Mouse (Mus musculus) kidney, embryonic 15.5 days (tissue): ENCODE data around the gene Olfr215. TPM values are rescaled to one million over a fixed set of nuclear protein-coding genes. Genes with fewer than 3 reads are reported as not detected.
"Not testable (repeated sequence)": the region's sequence is repeated elsewhere in the genome, so short reads cannot be mapped to it uniquely, and the experiment has no call there.

Experiments
- ATAC-seq: fragments of 200-750 bp; cut with Nextera tagmentation; replicated peaks from 2 replicates; pipeline ENCODE4 v1.8.0; 2017; ENCODE audit warnings: moderate TSS enrichment; ENCODE audit not compliant: low FRiP score
- H3K27ac ChIP-seq: fragments of 300-500 bp; sonication (generic); 2 replicates; pipeline ENCODE4 v1.5.1; 2015; ENCODE audit warnings: mild to moderate bottlenecking, inconsistent platforms
- H3K27me3 ChIP-seq: fragments of 300-500 bp; sonication (generic); 2 replicates; pipeline ENCODE4 v1.6.1; 2015; ENCODE audit warnings: inconsistent platforms
- H3K36me3 ChIP-seq: fragments of 300-500 bp; sonication (generic); 2 replicates; pipeline ENCODE4 v1.6.1; 2015; ENCODE audit warnings: inconsistent platforms
- H3K4me1 ChIP-seq: fragments of 300-500 bp; sonication (generic); 2 replicates; pipeline ENCODE4 v1.6.1; 2015; ENCODE audit warnings: inconsistent platforms
- H3K4me2 ChIP-seq: fragments of 300-500 bp; sonication (generic); 2 replicates; pipeline ENCODE4 v1.6.1; 2015; ENCODE audit warnings: moderate library complexity, mild to moderate bottlenecking, inconsistent platforms
- H3K4me3 ChIP-seq: fragments of 300-500 bp; sonication (generic); replicated peaks from 2 replicates; pipeline ENCODE4 v1.5.1; 2015; ENCODE audit warnings: mild to moderate bottlenecking, inconsistent platforms
- H3K9ac ChIP-seq: fragments of 300-500 bp; sonication (generic); 2 replicates; pipeline ENCODE4 v1.6.1; 2015; ENCODE audit warnings: mild to moderate bottlenecking, inconsistent platforms
- H3K9me3 ChIP-seq: fragments of 300-500 bp; sonication (generic); replicated peaks from 2 replicates; pipeline ENCODE4 v1.6.1; 2016; ENCODE audit warnings: inconsistent platforms
- WGBS: fragments of 180-500 bp; shearing (Covaris S2); methylation state at CpG from one replicate; pipeline ENCODE4 v1.1.7; 2015; ENCODE audit warnings: mixed read lengths; 5-methylcytosine and 5-hydroxymethylcytosine counted together
- polyA plus RNA-seq: library from polyadenylated mRNA; unstranded; fragments of >200 nt; fragmentation: Nextera tagmentation; extraction: Ambion mirVana; gene quantifications from 2 replicates; pipeline ENCODE4 v1.2.1, GENCODE M21; 2015

Olfr215 gene
- not detected in 2 replicates for polyA plus RNA-seq

GRCm38 (mm10) chr6:116584095-116584494 lies at the start of gene Olfr215:
Gene Olfr215, minus strand, starts transcription at chr6:116584195.
- Histone ChIP-seq H3K9ac (no peak within 1 kb of the TSS), H3K27me3 (no peaks in the 10 kb centered on the region), H3K27ac (no peak within 1 kb of the TSS), H3K36me3 (no peaks in the 10 kb centered on the region), H3K9me3 (no peaks in the 10 kb centered on the region), H3K4me2 (no peak within 1 kb of the TSS), H3K4me1 (no peaks in the 10 kb centered on the region), H3K4me3 (no peak within 1 kb of the TSS)
- ATAC-seq, result no peak
- 79% methylated on average over 4 of the region's 4 CpGs for WGBS

GRCm38 (mm10) chr6:116632129-116632528 lies 48.1 kb upstream of the Olfr215 start:
- no peak for ATAC-seq
- H3K4me3 ChIP-seq, result no peak overlapping the region
- peaks cover under 1% of the 10 kb centered on the region; the same call in 1 of the 2 replicates for H3K36me3 ChIP-seq
- 45% methylated on average over 1 of the region's 1 CpGs for WGBS
- no peak overlapping the region for H3K4me2 ChIP-seq
- peaks cover 21% of the 10 kb centered on the region for H3K4me1 ChIP-seq
- H3K9ac ChIP-seq, result no peak overlapping the region
- no peaks in the 10 kb centered on the region for H3K9me3 ChIP-seq
- H3K27me3 ChIP-seq, result no peaks in the 10 kb centered on the region
- no peak overlapping the region for H3K27ac ChIP-seq

GRCm38 (mm10) chr6:116629766-116630165 lies 45.8 kb upstream of the Olfr215 start:
- Histone ChIP-seq H3K27me3 (no peaks in the 10 kb centered on the region), H3K36me3 (peaks cover 19% of the 10 kb centered on the region), H3K27ac (no peak overlapping the region), H3K9ac (no peak overlapping the region), H3K9me3 (no peaks in the 10 kb centered on the region), H3K4me2 (no peak overlapping the region), H3K4me3 (no peak overlapping the region), H3K4me1 (peaks cover 8% of the 10 kb centered on the region)
- WGBS, result 91% methylated on average over 10 of the region's 10 CpGs
- no peak for ATAC-seq

GRCm38 (mm10) chr6:116628539-116629171 lies 44.7 kb upstream of the Olfr215 start, which contains the start of gene Zfp422:
Gene Zfp422, minus strand, starts transcription at chr6:116628999.
- H3K4me1 ChIP-seq, result peaks cover 7% of the 10 kb centered on the region
- WGBS, result under 1% methylated on average over 55 of the region's 56 CpGs
- H3K4me2 ChIP-seq, result peak within 1 kb of the TSS; percentile 62
- peak; percentile 93 for ATAC-seq
- H3K27me3 ChIP-seq, result no peaks in the 10 kb centered on the region
- H3K9me3 ChIP-seq, result no peaks in the 10 kb centered on the region
- peak within 1 kb of the TSS; percentile 94 for H3K27ac ChIP-seq
- H3K4me3 ChIP-seq, result peak within 1 kb of the TSS; percentile 90
- peaks cover 23% of the 10 kb centered on the region for H3K36me3 ChIP-seq
- H3K9ac ChIP-seq, result peak within 1 kb of the TSS; percentile 97

- H3K9me3 ChIP-seq, result no peaks in the 10 kb centered on the region
- peak overlapping the region; percentile 97 for H3K9ac ChIP-seq
- no peak for ATAC-seq
- H3K36me3 ChIP-seq, result peaks cover 23% of the 10 kb centered on the region
- H3K27me3 ChIP-seq, result no peaks in the 10 kb centered on the region
- 13% methylated on average over 9 of the region's 9 CpGs for WGBS
- H3K4me1 ChIP-seq, result peaks cover 7% of the 10 kb centered on the region
- peak overlapping the region; percentile 94 for H3K27ac ChIP-seq
- H3K4me3 ChIP-seq, result peak overlapping the region; percentile 90
- H3K4me2 ChIP-seq, result peak overlapping the region; percentile 62
These were observed 44.1 kb upstream of the Olfr215 start for GRCm38 (mm10) chr6:116628095-116628494.

- not testable (repeated sequence) for H3K27me3 ChIP-seq, ATAC-seq
- 98% methylated on average over 9 of the region's 9 CpGs for WGBS
These were observed 42.4 kb upstream of the Olfr215 start for GRCm38 (mm10) chr6:116626417-116626816.

GRCm38 (mm10) chr6:116621318-116622023 lies 37.5 kb upstream of the Olfr215 start:
- Histone ChIP-seq H3K9ac (no peak overlapping the region), H3K4me2 (no peak overlapping the region), H3K4me3 (no peak overlapping the region), H3K27ac (no peak overlapping the region), H3K9me3 (no peaks in the 10 kb centered on the region), H3K27me3 (no peaks in the 10 kb centered on the region), H3K4me1 (no peaks in the 10 kb centered on the region), H3K36me3 (peaks cover 16% of the 10 kb centered on the region)
- WGBS, result 70% methylated on average over 8 of the region's 8 CpGs
- ATAC-seq, result no peak

More at GRCm38 (mm10) chr6:116626417-116626816, 42.4 kb upstream of the Olfr215 start:
- not testable (repeated sequence) for H3K27ac ChIP-seq, H3K9ac ChIP-seq, H3K4me2 ChIP-seq, H3K4me3 ChIP-seq, H3K9me3 ChIP-seq, H3K4me1 ChIP-seq
- peaks cover 23% of the 10 kb centered on the region for H3K36me3 ChIP-seq

- no peak for ATAC-seq
- Histone ChIP-seq H3K27me3 (no peaks in the 10 kb centered on the region), H3K36me3 (no peaks in the 10 kb centered on the region), H3K9ac (no peak overlapping the region), H3K27ac (no peak overlapping the region), H3K4me1 (no peaks in the 10 kb centered on the region), H3K9me3 (no peaks in the 10 kb centered on the region), H3K4me2 (no peak overlapping the region), H3K4me3 (no peak overlapping the region)
These were observed 34.1 kb upstream of the Olfr215 start for GRCm38 (mm10) chr6:116618073-116618472.

GRCm38 (mm10) chr6:116615719-116616118 lies 31.7 kb upstream of the Olfr215 start:
- 85% methylated on average over 2 of the region's 2 CpGs for WGBS
- Histone ChIP-seq H3K4me2 (no peak overlapping the region), H3K4me3 (no peak overlapping the region), H3K36me3 (no peaks in the 10 kb centered on the region), H3K27me3 (no peaks in the 10 kb centered on the region), H3K27ac (no peak overlapping the region), H3K4me1 (no peaks in the 10 kb centered on the region), H3K9me3 (no peaks in the 10 kb centered on the region), H3K9ac (no peak overlapping the region)
- ATAC-seq, result no peak

- Histone ChIP-seq H3K9me3 (no peaks in the 10 kb centered on the region), H3K4me2 (no peak overlapping the region), H3K4me1 (no peaks in the 10 kb centered on the region), H3K36me3 (no peaks in the 10 kb centered on the region), H3K27ac (no peak overlapping the region), H3K9ac (no peak overlapping the region), H3K27me3 (peaks cover 6% of the 10 kb centered on the region; the same call in 1 of the 2 replicates), H3K4me3 (no peak overlapping the region)
- ATAC-seq, result no peak
- 42% methylated on average over 4 of the region's 4 CpGs for WGBS
These were observed 23.2 kb upstream of the Olfr215 start for GRCm38 (mm10) chr6:116607230-116607629.

- not testable (repeated sequence) for H3K4me3 ChIP-seq, ATAC-seq, H3K4me1 ChIP-seq, H3K4me2 ChIP-seq, H3K27ac ChIP-seq, H3K27me3 ChIP-seq, H3K9me3 ChIP-seq, H3K36me3 ChIP-seq, H3K9ac ChIP-seq
These were observed 17.0 kb upstream of the Olfr215 start for GRCm38 (mm10) chr6:116600969-116601368.

- 36% methylated on average over 3 of the region's 3 CpGs for WGBS
- Histone ChIP-seq H3K4me3 (no peak overlapping the region), H3K27ac (no peak overlapping the region), H3K9ac (no peak overlapping the region), H3K36me3 (no peaks in the 10 kb centered on the region), H3K27me3 (no peaks in the 10 kb centered on the region), H3K4me1 (no peaks in the 10 kb centered on the region), H3K9me3 (no peaks in the 10 kb centered on the region), H3K4me2 (no peak overlapping the region)
- 0 out of 2 replicates have a peak, but pooled peaks have one; percentile 22 for ATAC-seq
These were observed 14.2 kb downstream of the Olfr215 start for GRCm38 (mm10) chr6:116569834-116570233.
